Mouse (Mus musculus) heart, postnatal 36 days (tissue): ENCODE measurements around the gene Pan2. TPM values are rescaled to one million over a fixed set of nuclear protein-coding genes. Genes with fewer than 3 reads are reported as not detected.
"Not testable (repeated sequence)": the region's sequence is repeated elsewhere in the genome, so short reads cannot be mapped to it uniquely, and the experiment has no call there.

Experiments used
- DNase-seq, 2 experiments: peaks; one replicate each; pipeline ENCODE4 v3.0.0; 2021 to 2022
- intact Hi-C: fragments of 180-260 bp; cut with DNase I; formaldehyde crosslinking; loops from one replicate; pipeline ENCODE4 v1.15.1; 2025
- total RNA-seq, 2 experiments: library from RNA; stranded (reverse); gene quantifications; 2 replicates each; pipeline ENCODE4 v1.2.3; 2021

Gene Pan2
- total RNA-seq, result 1 to 10 TPM; 7.5 to 7.6 TPM

DNA sequence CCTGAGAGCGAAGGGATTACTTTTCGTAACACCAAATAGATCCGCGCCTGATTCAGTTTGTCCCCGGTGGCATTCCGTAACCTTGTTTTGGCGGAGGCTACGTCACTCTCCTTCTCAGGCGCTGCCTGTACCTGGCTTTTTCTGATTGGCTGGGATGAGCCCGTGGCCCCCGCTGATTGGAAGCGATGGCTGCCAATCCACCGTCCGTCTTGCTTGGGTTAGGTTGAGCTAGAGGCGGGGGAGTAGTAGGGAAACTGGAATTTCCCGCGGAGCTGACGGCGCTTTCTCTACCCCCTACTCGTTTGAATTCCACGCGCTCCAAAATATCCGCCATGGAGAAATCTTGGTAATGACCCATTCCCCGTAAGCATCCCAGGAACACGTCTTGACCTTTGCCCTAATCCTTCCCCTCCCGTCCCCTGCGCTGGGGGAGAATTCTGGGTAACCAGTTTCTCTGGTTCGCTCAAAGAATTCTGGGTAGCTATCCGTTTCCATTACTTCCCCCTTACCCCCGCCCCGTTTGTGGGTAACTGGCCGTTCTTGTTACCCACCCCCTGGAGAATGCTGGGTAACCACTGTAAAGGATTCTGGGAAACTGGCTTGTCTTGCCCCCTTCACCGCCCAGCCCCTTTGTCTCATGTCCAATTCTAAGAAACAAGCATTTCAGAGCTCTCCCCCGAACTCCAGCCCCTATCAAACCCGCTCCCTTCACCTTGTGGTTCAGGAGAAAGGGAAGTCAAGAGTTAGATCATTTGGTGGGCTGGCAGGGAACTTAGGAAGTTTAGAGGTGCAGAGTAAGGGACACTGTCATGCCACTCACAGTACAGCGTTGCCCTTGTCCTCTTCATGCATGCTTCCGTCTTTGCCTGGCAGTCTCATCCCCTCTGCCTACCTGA lies at the start of gene Pan2:
Gene Pan2, plus strand, starts transcription at position 210 of the 896 bp plus-strand sequence.
- peak; percentile 100 for DNase-seq
- intact Hi-C loops, result loop anchor here (1.0 kb wide), 1 partner anchor 34 kb away; the partner anchor contains the start of gene Cs

DNA sequence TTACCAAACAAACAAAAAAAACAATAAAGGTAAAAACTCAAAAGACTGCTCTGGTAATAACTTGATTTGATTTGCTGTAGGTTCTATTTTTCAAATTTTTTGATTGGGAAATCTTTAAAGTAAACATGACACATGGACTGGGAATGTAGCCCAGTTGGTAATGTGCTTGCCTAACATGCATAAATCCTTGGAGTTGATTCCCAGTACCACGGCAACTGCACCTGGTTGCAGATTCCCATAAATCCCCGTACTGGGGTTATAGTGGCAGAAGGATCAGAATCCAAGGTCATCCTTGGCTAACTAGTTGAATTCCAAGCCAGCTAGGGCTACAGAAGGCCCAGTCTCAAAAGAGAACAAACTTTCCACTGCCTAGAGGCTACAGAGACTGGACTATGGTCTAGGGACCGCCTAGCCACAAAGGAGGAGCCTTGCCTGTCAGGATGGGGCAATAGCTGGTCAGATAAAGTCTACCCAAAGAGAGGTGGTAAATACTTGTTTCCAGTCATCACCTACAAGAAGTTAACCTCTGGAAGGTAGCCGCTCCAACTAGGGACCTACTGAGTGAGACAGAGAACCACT lies 49.4 kb upstream of the Pan2 start, which contains the start of gene Apon:
Gene Apon, plus strand, starts transcription at position 420 of the 579 bp plus-strand sequence.
- intact Hi-C loops, result no loop called here
- no peak for DNase-seq

DNA sequence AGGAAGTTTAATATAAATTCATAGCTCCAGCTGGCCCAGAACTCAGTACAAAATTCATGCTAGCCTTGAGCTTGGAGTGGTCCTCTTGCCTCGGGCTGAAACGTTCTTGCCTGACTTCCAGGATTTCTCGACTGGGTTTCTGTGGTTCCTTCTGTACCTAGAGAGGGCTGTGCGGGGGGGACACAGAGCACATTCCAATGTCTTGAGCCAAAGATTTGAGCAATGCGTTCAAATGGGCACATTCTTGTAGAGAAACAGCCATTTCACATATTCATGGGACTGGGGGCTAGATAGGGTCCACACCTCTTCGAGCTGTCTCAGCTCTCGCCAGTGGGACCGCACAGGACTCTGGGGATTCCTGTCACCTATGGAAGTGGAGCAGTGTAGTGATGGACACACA lies 47.2 kb upstream of the Pan2 start:
- DNase-seq, result no peak
- intact Hi-C loops, result no loop called here

DNA sequence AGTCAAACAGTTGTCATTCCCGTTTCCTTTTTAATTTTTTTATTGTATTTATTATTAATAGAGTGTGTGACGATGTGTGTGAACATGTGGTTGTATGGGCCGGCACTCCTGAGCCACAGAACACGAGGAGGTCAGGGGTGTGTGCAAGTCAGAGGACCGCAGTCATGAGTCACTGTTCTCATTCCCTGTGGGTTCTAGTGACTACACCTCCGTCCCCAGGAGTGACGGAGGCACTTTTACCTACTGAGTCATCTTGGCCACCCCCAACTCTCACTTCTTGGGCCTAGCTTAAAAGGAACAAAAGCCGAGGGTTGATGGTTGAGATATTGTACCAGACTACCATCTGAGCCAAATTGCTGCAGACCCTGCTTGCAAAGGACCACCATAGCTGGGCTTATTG lies 46.8 kb upstream of the Pan2 start:
- no peak for DNase-seq
- intact Hi-C loops, result no loop called here

DNA sequence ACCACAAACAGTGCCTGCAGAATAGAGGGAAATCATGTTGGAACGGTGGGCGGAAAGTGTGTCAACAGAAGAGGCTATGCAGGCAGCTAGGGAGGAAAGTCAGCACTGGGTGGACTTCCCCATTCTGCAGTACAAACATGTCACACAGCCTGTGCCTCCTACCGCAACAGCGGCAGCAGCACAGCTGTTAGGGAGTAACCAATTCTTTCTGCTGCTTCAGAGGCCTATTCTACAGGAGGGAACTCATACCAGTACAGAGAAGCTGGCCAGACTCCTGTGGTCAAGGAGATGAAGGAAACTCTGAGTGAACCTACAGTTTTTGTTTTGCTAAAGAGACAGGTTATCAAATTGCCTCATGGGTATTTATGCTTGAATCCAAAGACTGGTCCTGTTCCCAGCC lies 44.2 kb upstream of the Pan2 start:
- no peak for DNase-seq
- intact Hi-C loops, result no loop called here

DNA sequence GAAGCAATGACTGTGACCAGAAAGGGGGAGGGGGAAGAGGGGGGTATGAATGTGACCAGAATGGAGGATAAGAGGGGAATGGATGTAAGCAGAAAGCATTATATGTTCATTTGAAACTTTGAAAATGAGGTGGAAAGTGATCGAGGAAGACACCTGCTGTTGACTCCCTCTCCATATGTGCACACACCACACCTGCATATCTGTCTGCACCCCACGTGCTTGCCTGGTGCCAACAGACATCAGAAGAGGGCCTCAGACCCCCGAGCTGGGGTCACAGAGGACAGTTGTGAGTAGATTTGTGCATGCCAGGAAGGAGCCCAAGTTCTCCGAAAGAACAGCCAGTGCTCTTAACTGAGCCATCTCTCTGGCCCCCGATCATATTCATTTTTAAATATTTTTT lies 43.2 kb upstream of the Pan2 start:
- intact Hi-C loops, result no loop called here
- DNase-seq, result no peak

DNA sequence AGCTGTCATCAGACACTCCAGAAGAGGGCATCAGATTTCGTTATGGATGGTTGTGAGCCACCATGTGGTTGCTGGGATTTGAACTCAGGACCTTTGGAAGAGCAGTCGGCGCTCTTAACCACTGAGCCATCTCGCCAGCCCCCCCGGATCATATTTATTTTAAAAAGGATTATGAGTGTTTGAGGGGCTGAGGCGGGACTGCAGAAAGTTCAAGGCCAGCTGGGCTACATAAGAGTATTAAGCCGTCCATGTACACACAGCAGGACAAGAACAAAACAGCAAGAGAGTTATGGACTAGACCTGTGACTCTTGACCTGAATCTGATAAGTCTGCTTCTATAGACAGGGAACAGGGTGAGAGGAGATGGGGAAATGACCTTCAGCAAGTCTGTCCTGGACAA lies 42.8 kb upstream of the Pan2 start:
- intact Hi-C loops, DNase-seq: not testable (repeated sequence)

DNA sequence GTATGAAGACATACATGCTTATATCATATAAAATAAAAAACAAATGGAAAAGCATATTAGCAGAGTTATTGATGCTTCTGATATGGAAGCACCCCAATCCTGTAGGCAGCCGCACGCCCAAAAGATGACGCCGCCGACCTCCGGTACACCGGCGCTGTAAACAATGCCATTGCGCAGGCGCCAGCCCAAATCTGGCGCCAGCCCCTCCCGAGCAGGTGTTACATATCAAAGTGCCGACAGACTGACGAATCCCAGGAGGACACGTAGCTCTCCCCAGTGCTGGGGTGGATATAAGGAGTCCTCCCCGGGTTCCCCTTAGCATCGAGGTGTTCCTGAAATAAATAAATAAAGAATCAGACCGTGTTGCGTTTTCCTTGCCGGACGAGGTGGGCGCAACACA lies 40.8 kb upstream of the Pan2 start:
- DNase-seq, result peak; percentile 27 to 49
- intact Hi-C loops, result no loop called here

DNA sequence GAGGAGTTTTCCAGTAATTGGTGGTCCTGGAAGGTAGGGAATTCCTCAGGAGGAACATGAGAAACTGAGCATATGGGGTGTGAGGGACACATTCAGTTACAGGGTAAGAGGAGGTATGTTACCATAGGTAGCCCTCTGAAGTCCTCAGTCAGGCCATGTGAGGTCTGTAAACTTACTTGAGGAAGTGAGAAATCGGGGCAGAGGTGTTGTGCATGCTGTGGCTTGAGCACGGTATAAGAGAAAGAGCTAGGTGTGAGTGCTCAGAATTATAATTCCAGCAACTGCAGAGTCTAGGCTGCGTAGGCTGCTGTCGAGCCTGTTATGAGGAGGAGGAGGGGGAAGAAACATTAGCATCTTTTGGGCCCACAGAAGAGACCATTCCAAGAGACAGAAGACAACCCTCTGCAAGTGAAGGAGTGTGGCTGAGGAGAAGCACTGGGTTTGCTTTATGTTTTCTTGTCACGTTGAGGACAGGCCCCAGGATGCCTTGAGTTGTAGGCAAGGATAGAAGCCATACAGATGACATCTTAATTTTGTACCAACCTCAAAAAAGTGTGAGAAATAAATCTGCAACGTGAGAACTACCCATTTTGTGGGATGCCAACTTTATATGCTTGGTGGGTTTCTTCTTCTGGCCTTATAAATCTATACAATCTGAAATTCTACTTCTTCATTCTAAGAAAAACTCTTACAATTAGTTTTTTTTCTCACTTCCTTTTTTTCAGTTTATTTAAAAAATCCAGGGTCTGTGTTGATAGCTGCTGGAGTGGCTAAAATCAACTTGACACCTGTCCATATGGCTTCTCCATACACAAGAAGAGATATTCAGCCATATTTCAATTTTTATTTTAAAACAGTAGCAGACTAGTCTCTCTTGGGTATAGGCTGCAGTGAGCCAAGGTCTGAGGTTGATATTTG lies 39.5 kb upstream of the Pan2 start:
- intact Hi-C loops, result no loop called here
- DNase-seq, result no peak

DNA sequence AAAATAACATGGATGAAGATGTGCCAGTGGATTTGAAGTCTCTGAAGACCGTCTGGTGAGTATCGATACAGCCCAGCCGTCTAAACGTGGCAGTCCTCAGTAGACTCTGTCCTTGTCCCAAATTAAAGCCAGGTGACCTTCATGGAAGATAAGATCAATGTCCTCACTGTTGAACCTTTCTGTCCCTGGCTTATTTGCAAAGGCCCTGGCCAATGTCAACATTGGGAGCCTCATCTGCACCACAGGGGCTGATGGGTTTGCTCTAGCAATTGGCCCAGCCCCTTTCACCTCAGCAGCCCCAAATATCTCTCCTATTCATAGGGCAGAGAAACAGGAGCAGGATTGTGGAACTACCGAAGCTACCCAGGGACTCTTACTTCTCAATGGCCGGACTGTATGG lies 34.8 kb upstream of the Pan2 start, which contains the start of gene Apof:
Gene Apof, plus strand, starts transcription at position 301 of the 400 bp plus-strand sequence.
- DNase-seq, result no peak
- intact Hi-C loops, result loop anchor here (2.0 kb wide), 1 partner anchor 36 kb away; the partner anchor contains the start of gene Timeless

DNA sequence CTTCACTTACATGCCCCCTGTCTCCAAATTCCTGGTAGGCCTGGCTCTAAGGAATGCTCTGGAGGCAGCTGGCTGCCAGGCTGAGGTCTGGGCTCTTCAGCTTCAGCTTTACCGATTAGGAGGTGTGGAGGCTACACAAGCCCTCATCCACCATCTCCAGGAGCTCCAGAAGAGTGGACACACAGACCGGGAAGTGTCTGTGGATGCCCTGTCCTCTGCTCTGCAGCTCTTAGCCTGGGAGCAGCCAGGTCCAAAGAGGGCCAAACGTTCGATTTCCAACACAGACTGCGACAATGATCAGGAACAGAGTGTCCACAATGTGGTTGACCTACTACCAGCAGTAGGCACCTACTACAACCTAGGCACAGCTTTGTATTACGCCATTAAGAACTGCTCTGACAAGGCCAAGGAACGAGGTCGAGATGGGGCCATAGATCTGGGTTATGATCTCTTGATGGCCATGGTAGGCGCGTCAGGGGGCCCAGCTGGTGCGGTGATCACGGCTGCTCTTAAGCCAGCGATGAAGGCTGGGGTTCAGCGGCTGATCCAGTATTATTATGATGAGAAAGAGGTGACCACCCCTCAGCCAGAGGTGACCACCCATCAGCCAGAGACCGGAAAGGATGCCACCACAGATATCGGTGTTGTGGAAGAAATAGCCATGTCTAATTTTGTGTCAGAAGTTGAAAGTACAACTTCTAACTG lies 33.8 kb upstream of the Pan2 start:
- no peak for DNase-seq
- intact Hi-C loops, result loop anchor here (2.0 kb wide), 1 partner anchor 37 kb away; the partner anchor contains the start of gene Timeless

DNA sequence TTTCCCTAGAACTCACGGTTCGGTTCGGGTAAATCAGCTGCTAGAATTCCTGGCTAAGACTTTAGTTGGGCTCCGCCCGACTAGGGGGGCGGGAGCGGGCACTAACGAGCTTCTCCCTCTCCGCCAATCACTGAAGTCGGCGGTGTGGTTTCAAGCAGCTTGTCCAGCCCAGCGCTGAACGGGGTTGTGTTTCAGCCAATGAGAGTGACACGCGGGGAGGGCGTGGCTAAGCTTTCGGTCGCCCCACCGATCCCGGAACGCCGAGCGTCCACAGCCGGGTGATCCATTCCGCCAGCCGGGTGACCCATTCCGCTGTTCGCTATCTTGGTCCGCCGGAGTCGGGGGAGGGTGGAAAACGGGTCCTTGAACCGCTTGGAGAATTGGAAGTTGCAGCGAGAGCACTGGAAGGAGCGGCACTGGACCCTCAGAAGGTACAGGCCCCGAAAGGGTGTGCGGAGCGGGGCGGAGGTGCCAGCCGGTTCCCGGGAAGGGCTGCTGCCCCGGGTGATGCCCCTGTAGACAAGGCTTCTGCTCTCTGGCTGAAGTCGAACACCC lies 32.8 kb upstream of the Pan2 start, which contains the start of gene Stat2:
Gene Stat2, plus strand, starts transcription at position 273 of the 555 bp plus-strand sequence.
- intact Hi-C loops, result no loop called here
- peak; percentile 94 to 96 for DNase-seq

DNA sequence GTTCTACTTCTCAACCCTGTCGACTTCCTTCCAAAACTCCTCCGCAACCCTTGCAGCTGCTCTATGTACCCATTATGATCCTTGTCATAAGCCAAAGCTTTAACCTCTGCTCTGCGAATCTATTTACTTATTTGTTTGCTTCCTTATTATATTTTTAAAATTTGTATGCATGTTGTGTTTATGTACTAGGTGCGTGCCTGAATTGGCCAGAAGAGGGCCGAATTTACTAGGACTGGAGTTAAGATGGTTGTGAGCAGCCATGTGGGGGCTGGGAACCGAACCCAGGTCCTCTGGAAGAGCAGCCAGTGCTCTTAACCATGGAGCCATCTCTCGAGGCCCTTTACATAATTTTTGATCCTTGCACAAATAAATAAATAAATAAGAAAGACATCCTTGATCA lies 32.3 kb upstream of the Pan2 start:
- no peak for DNase-seq
- intact Hi-C loops, result no loop called here

DNA sequence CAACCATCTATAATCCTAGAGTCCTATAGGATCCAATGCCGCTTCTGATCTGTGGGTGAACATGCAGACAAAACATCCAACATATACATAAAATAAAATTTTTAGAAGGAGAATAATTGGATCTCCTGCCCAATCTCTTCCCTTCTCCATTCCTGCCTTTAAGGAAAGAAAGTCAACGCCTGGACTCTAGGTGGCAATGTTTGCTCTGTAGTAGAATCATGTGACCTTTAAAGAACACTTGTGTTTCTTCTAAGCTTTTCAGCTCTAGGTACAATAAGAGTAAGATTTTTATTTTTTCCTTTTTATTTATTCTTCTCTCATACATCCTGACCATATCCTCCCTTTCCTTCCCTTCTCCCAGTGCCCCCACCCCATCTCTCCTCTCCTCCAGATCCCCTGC lies 31.3 kb upstream of the Pan2 start:
- intact Hi-C loops, result loop anchor here (2.0 kb wide), 1 partner anchor 29 kb away; no protein-coding TSS in a partner anchor
- DNase-seq, result no peak

DNA sequence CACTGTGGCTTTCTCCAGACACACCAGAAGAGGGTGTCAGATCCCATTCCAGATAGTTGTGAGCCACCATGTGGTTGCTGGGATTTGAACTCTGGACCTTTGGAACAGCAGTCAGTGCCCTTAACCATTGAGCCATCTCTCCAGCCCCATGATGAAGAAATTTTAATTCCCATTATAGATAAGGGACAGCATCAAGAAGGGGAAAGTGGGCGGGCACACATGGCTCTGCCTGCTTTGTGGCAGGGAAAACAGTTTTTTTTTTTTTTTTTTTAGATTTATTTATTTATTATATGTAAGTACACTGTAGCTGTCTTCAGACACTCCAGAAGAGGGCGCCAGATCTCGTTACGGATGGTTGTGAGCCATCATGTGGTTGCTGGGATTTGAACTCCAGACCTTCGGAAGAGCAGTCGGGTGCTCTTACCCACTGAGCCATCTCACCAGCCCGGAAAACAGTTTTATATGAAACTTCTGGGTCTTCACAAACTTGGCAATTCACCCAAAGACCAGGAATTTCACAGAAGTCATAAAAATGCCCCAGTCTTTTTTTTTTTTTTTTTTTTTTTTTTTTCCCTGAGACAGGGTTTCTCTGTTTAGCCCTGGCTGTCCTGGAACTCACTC lies 30.2 kb upstream of the Pan2 start:
- intact Hi-C loops, result loop anchor here (2.0 kb wide), 1 partner anchor 28 kb away; no protein-coding TSS in a partner anchor
- DNase-seq, result not testable (repeated sequence)

DNA sequence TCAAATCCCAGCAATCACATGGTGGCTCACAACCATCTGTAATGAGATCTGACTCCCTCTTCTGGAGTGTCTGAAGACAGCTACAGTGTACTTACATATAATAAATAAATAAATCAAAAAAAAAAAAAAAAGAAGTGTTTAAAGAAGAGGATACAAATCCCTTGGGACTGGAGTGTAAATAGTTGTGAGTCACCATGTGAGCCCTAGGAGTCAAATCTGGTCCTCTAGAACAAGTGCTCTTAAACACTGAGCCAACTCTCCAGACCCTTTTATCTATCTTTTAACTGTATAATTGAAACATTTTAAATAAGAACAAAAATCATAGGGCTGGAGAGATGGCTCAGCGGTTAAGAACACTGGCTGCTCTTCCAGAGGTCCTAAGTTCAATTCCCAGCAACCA lies 27.8 kb upstream of the Pan2 start:
- DNase-seq, intact Hi-C loops: not testable (repeated sequence)

DNA sequence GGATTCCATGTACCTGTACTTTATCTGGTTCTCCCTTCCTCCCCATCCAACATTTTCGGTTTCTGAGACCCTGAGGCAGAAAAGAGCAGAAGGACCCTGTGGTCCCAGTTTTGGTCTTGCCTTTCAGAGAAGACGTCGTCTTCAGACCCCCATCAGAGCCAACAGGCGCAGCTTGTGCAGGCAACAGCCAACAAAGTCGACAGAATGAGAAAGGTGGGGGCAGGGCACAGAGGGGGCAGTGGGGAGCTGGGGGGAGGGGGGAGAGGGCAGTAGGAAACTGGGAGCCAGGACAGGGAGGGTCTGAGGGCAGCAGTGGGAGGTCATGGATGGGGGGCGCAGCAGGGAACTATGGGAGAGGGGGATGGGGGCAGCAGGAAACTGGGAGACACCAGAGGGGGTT lies 25.0 kb upstream of the Pan2 start:
- intact Hi-C loops, result no loop called here
- DNase-seq, result no peak

DNA sequence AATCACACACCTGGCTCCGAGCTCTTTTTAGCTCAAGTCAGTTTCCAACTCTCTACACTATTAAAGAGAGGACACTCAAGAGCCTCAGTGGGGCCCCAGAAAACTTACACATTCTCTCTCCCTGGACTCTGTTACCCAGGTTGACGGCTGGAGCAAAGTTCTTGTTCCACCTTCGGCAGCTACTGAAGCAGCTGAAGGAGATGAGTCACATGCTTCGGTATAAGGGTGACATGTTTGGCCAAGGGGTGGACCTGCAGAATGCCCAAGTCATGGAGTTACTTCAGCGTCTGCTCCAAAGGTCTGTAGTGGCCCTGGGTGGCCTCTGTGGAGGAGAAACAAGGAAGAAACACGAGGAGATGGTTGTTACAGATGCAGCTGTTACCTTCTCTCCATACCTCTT lies 22.2 kb upstream of the Pan2 start:
- intact Hi-C loops, result no loop called here

DNA sequence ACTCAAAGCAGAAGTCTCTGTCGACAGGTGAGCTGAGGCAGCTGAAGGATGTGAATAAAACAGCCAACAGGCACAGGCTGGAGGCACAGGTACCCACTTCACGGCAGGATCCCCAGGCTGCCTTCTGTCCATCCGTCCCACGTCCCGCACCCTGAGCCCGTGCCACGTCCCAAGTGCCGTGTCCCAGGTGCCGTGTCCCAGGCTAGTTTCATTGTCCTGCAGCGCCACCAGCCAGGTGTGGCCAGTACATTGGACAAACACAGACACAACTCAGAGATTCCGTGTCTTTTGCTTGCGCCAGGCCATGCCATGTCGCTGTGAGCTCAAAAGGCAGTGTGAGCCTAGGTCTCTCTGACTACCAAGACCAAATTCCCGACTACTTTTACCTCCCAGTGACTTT lies 21.5 kb upstream of the Pan2 start:
- intact Hi-C loops, result no loop called here
- no peak for DNase-seq

More for the DNA sequence above, 22.2 kb upstream of the Pan2 start:
- no peak for DNase-seq
